Mouse (Mus musculus) T-helper 1 cell (primary cell): ENCODE results near the gene Hydin.
"Not testable (repeated sequence)": the region's sequence is repeated elsewhere in the genome, so short reads cannot be mapped to it uniquely, and the experiment has no call there.

Experiments used
- in situ Hi-C: fragments of 300-600 bp; cut with MboI, MseI; formaldehyde crosslinking; loops from one replicate; pipeline ENCODE4 v1.15.1; 2025; ENCODE audit warnings: high pct_unique_total_duplicates

The Hydin gene

DNA sequence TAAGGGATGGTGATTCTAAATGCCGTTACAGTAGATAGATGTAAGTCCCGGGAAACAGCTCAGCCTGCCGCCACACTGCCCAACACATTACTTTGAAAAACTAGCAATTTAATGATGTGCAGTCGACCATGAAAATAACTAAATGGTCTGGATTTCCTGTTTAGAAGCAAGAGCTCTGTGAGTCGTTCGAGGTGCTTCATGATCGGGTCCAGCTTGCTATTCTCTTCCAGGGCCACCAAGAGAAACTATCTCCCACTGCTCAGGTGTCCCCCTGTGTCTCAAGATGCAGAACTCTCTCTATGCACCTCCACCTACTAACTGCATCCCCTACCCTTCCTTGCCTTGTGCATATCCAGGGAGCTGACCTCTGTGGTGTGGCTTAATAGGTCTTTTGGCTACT lies 66.6 kb downstream of the Hydin start:
- in situ Hi-C loops = loop anchor here (10.0 kb wide), 1 partner anchor 1369 kb away; no protein-coding TSS in a partner anchor

DNA sequence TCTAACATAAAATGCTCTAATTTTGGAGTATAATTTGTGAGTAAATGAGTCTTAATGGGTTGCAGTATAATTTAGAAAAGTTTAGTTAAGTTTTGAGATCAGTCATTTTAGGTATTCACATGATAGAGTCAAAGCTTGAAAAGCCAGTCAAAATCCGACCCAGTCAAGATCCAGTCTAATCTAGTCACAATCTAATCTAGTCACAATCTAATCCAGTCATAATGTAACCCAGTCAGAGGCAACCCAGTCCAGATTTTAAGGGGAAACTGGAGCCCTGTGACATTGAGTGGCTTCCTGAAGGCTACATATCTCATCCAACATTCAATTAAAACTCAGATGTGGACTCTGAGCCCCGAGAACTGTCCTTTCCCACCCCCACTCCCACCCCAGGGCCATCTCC lies 72.7 kb downstream of the Hydin start:
- in situ Hi-C loops = loop anchor here (10.0 kb wide), 1 partner anchor 1375 kb away; no protein-coding TSS in a partner anchor

DNA sequence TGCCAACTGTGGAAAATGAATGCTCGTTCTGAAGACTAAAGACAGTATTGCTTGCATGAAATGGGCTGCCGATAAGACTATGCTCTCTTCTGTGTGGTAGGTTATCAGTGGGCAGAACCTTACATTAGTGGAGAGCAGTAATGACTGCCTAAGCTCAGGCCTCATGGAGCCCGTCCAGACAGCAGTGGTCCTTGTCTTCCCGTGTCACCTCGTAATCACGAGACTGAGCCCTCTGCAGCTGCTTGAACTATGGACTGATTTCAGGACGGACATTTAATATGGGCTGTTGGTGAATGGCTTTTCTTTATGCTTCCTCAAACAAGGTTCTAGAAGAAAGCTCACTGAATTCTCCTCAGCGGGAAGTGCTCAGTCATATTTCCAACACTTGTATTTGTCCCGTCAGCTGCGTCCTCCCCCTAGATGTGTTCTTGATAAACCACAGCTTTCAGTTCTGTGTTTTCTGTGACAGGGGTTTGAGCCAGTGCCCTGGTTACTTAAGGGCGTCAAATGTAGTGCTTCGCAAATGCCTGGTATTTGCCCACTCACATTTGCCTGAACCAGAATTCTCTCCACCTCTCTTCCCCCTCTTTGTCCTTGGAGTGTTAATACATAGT lies 73.4 kb downstream of the Hydin start:
- in situ Hi-C loops = no loop called here

DNA sequence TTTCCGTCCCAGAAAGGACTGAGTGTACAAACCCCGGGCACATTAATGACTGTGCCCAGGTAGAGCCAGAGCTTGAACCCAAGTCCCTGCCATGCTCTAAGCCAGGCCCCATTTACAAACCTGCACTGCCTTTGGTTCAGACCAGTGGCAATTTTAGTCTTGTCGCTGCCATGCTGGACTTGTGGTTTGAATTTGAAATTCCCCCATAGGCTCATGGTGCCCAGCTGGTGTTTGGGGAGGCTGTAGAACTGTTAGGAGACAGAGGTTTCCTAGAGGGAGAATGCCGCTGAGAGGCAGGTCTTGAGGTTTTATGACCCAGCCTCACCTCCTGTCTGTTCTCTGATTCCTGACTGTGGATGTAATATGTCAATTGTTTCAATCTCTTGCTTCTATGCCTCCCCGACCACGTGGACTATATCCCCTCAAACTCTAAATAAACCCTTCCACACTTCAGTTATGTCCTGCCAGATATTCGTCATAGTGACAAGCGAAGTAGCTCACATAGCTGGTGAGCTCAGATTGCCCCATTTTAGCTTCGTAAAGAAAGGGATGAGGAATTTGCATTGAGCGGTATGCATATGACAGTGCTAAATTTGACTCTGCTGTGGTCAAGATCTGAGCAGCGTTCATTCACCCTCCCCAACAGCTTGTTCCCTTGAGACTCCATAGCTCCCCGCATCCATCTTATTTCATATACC lies 79.1 kb downstream of the Hydin start:
- in situ Hi-C loops = no loop called here

DNA sequence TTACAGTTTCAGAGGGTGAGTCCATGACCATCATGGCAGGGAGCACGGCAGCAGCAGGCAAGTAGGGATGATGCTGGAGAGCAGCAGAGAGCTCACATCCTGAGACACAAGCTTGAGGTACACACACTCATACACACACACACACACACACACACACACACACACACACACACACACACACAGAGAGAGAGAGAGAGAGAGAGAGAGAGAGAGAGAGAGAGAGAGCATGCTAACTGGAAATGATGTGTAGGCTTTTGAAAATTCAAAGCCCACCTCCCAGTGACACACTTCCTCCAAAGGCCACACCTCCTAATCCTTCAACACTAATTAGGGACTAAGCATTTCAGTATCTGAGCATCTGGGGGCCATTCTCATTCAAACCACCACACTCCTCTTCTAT lies 80.1 kb downstream of the Hydin start:
- in situ Hi-C loops = no loop called here

DNA sequence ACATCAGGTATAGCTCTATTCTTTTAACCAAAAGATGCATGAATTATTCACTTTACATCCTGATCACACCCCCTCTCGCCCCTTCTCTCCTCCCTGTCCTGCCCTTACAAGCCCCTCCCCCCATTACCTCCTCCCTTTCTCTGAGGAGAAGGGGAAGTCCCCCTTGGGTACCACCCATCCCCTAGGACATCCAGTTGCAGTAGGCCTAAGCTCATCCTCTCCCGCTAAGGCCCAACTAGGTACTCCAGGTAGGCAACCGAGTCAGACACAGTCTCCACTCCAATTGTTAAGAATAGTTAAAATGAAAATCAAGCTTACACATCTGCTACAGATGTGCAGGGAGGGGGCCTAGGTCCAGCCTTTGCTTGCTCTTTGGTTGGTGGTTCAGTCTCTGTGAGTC lies 83.9 kb downstream of the Hydin start:
- in situ Hi-C loops = no loop called here

DNA sequence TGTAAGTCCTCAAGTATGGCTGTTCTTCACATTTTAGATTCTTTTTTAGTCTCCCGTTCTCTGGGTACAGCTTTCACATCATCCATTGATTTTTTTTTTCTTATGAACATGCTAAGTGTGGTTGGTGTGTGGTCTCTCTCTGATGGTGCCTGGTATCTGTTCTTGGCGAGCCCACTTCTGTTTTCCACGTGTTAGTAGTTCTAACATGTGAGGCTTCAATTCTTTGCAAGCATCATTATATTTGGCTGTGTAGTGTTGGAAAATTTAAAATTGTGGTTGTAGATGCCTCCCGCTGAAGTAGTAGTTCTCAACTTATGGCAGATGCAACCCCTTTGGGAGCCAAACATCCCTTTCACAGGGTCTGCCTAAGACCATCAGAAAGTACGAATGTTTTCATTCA lies 85.1 kb downstream of the Hydin start:
- in situ Hi-C loops = no loop called here

DNA sequence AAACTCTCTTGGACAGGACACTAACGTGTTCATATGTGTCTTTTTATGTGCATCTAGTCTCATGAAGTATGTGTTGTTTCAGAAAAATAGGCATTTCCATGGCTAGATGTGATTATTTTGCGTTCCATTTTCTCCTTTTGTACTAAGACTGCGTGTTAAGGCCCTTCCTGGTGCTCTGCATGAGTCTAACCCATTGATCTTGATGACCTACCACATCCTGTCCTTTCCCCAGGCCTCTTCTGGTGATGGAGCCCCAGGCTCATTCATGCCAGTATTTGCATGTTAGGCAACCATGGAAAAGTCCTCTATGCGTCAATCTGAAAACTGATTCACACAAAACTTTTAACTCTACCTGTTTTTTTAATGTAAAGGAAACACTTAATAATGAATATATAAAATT lies 96.2 kb downstream of the Hydin start:
- in situ Hi-C loops = no loop called here

DNA sequence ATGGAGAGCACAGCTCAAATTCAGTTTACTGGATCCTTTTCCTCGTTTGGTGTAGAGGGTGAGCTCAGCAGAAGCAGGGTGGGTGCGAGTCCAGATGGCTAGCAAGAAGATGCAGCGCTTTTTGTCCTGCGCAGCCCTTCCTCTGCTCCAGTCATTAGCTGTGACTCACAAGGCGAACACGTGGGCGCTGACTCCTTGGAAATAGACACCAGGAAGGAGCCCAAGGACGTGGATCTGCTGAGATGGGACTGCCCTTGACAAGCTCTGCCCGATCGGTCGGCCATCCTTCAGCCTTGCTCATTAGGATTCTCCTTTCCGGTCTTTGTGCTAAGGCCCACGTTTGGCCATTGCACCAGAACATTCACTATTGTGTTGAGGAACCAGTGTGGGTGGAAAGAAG lies 106.1 kb downstream of the Hydin start:
- in situ Hi-C loops = no loop called here

DNA sequence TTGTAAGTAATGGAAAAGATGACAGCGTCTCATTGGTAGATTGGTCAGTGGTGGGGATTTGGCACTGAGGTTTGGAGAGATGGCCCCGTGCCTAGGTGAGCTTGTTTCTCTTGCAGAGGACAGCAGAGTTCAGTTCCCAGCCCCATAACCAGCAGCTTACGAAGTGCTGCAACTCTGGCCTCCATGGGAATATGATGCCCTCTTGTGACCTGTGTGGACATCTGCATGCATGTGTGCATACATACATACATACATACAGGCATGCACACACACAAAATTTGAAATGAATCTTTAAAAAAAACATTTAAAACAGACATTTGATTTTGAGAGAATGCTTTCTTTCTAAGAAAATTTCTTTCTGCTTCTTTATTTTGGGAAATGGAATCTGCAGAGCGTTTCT lies 106.9 kb downstream of the Hydin start:
- in situ Hi-C loops = no loop called here

DNA sequence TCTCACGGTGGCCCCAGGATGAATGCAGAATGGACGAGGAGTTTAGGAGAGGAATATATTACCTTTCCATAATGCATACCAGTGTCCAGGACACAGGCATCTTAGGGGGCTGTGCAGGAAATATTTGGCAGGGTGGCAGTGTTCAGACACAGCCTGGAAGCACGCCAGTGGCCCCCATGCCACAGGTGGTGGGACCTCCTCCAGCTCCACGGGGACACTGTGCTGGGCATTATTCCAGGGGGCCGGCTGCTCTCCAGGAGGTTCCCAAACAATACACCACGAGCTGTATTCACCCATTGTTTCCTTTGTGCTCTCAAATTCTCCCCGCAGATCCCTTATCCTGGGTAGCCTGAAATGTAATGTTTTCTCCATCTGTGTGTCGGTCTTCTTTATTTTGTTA lies 116.0 kb downstream of the Hydin start:
- in situ Hi-C loops = no loop called here

DNA sequence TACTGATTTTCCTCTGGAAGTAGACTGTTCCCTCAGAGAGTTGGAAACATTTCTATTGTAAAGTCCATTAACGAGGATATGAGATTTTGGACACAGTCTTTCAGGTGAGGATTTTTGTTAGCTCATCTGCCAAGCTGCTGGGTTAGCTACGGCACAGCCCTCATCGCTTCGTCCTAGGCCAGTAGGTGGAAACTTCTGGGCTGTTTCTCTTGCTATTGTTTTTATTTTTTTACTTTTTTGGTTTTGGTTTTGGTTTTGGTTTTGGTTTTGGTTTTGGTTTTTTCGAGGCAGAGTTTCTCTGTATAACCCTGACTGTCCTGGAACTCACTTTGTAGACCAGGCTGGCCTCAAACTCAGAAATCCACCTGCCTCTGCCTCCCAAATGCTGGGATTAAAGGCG lies 117.9 kb downstream of the Hydin start:
- in situ Hi-C loops = not testable (repeated sequence)

DNA sequence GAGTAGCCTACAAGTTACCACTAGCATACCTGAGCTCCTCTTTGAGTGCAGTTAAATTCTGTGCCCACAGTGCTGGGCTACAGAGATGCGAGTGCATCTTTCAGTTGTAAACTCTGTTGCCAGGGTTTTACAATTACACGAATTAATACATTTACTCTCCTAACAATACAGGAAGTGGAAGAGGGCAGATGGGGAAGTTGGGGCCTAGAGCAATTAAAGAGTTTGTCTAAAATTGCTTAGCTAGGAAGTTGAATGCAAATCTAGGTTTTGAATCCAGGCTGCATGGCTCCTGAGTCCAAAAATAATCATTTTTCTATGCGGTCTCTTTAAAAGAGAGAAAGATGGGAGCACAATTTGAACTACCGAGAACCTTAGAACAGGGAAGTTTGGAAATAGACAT lies 128.9 kb downstream of the Hydin start:
- in situ Hi-C loops = no loop called here

DNA sequence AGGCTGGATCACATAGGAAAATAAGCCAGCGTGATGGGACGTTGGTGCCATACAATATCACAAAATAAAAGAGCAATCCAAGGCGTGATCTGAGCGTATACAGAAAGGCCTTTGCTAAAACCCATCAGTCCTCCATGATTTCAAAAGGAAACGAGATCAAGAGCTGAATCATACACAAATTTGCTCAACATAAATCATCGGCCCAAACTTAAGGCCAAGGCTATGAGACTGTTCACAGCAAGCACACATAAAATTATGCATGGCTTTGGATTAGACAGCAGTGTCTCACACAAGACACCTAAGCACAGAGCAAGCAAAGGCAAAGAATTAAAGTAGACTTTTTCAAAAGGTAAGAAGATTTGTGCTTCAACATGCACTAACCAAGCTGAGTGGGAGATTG lies 133.8 kb downstream of the Hydin start:
- in situ Hi-C loops = no loop called here

DNA sequence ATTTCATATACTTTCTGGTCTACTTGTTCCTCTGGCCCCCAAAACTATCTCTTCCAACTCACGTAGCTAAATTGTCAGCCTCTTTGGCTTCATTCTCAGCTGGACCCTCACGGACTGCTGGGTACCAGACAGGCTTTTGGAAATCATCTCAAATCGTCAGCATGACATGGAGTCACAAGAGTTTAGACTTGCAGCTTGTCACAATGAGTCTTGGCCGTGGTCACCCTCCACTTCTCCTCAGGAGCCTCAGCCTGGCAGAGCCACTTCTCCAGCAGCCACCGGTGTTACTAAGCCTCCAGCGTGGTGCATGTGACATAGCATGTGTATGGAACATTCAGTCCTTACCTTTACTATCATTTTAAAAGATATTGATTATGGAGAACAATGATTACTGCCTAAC lies 135.5 kb downstream of the Hydin start:
- in situ Hi-C loops = no loop called here

DNA sequence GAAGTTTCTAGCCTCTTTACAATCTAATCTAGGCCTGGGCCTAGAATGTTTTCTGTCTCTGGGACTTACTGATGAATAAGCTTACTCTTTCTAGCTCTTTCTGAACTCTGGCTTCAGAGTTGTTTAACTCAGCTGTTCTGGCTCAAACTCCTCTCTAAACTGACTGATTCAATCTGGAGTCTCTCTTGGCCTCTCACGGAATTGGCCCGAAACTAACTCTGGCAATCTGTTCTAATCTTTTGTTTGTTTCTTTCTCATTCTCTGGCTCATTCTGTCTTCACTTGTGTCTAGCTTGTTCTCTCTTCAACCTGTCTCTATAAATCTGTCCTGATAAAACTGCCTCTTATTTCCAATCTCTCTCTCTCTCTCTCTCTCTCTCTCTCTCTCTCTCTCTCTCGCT lies 137.7 kb downstream of the Hydin start:
- in situ Hi-C loops = no loop called here

DNA sequence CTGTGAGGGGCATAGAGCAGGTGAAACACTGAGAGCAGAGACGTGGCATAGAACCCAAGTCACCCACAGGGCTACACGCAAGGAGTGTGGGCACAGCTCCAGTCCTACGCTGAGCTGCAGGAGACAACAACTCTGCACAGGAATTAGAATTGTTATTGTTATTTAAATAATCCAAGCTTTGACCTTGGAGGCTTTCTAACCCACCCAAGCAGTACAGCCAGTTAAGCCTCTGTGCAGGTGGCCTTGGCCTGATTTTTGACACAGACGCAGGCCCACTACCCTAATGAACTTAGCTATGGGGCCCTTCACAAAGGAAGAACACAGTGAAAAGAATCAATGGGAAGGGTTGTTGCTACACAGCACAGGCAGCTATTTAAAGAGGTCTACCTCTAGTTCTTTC lies 148.3 kb downstream of the Hydin start:
- in situ Hi-C loops = loop anchor here (10.0 kb wide), 1 partner anchor 1200 kb away; no protein-coding TSS in a partner anchor

DNA sequence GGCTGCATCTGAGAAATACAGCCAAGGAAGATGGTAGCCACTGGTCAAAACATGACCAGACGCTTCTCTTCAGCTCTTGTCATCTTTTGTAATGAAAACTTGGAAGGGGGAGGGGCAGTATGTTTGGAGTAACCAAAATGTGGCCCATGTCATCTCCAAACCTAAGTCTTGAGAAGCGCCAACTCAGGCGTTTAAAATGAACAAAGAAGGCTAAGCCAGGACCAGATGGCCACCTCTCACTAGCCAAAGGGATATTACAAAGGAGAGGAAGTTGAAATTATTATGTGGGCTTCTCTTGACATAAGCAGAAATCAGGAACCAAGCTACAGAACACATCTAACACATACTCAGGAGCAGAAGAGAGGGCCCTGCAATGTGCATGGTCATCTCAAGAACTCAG lies 150.2 kb downstream of the Hydin start:
- in situ Hi-C loops = loop anchor here (10.0 kb wide), 1 partner anchor 1202 kb away; no protein-coding TSS in a partner anchor

DNA sequence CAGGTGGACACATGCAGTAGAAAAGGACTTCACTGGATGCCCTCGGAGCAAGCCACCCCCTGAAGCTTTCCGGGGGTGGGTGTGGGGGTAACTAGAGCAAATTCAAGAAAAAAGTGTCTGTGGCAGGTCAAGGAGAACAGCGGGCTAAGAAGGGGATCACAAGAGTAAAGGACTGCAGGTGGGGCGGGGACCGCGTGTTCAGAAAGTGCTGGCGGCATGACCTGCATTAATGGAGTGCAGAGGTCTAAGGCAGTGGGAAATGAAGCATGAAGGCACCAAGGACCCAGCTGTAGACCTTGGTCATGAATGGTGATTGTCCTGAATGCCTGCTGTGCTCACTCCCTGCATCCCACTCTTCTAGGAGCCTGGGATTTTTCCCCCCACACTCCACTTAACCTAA lies 151.0 kb downstream of the Hydin start:
- in situ Hi-C loops = loop anchor here (10.0 kb wide), 1 partner anchor 1203 kb away; no protein-coding TSS in a partner anchor

DNA sequence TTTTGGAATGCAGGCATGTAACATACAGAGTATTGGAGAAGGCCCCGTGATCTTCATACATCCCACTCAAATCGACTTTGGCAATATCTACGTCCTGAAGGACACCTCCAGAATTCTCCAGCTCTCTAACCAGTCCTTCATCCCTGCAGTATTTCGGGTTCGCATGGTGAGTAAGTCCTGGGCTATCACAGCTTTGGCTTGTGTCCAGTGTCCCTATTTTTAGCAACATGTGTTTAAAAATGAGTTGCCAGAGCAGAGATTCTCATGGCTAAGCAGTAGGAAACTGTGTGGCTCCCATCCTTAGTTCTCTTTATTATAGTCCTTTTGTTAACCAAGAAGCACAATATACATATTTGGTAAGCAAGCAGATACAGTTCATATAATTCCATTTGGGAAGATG lies 152.9 kb downstream of the Hydin start:
- in situ Hi-C loops = loop anchor here (10.0 kb wide), 1 partner anchor 1205 kb away; no protein-coding TSS in a partner anchor

DNA sequence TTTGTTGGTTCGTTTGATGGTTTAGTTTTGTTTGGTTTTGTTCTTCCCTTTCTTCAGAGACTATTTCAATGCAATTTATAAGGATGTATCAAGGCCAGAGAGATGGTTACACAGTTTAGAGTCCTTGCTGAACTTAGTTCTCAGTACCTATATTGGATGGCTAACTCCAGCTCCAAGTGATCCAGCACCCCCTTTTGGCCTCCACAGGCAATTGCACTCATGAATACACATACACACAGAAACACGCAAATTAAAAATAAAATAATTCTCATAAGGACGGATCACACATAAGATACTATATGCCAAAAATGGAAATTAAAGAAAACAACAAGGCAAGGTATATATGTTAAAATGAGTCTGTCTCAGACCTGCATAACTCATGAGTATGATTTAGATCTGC lies 153.4 kb downstream of the Hydin start:
- in situ Hi-C loops = no loop called here

DNA sequence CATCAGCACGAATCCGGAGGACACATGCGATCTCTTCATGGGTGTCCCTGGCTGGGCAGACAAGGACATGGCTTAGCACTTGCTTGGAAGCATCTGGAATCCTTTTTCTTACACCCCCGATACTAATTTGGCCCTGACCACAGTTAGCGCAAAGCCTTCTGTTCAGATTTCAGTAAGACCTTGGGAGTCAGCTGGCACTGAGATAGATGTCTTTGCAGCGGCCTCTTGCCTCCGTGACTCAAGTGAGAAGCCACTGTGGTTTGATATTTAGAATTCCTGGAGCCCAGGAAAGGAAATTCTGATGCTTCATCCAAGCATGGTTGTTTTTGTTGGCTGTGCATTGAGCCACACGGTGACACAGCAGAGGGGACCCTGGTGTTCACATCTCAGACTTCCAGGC lies 157.4 kb downstream of the Hydin start:
- in situ Hi-C loops = no loop called here

DNA sequence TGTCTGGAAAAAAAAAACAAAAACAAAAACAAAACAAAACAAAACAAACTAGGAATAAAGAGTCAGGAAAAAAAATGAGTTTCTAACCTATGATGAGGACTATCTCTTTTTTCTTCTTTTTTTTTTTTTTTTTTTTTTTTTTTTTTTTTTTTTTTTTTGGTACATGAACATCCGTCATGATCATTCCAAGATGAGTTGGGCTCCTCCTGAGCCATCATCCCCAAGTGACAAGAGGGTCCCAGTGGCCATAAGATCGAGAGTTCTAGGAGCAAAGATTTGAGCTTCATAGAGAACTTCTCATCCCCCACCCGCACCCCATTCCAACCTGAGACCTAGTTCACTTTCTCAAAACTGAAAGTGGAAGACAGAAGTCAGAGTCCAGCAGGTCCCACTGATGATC lies 164.6 kb downstream of the Hydin start:
- in situ Hi-C loops = no loop called here
